Mouse (Mus musculus): ENCODE results near the gene Gkn3. TPM values are rescaled to one million over a fixed set of nuclear protein-coding genes. Genes with fewer than 3 reads are reported as not detected.

Gene Gkn3
- not detected for polyA plus RNA-seq (2014; fragmentation: Illumina TruSeq; extraction: RNeasy Lipid Tissue Mini Kit (QIAGEN cat#74804))

GRCm38 (mm10) chr6:87388877-87389276, at the start of gene Gkn3:
Gene Gkn3 (minus strand): TSS chr6:87388935.

GRCm38 (mm10) chr6:87428487-87429044, 39.8 kb upstream of the Gkn3 start, which contains the start of gene Bmp10:
Gene Bmp10 (plus strand): TSS chr6:87428994.

GRCm38 (mm10) chr6:87373057-87373456, 15.7 kb downstream of the Gkn3 start, which contains the start of gene Gkn2:
Gene Gkn2 (plus strand): TSS chr6:87373357.

GRCm38 (mm10) chr6:87350829-87351228, 37.9 kb downstream of the Gkn3 start, which contains the start of gene Gkn1:
Gene Gkn1 (minus strand): TSS chr6:87350942.

GRCm38 (mm10) chr6:87335091-87335934, 53.4 kb downstream of the Gkn3 start, which contains the start of gene Antxr1:
Gene Antxr1 (minus strand): TSS chr6:87335821.

Other genes starting within 250 kb of the Gkn3 start
- 143 TPM for gene Antxr1, start 53.1 kb downstream of the Gkn3 start, polyA plus RNA-seq (2014; fragmentation: Illumina TruSeq; extraction: RNeasy Lipid Tissue Mini Kit (QIAGEN cat#74804))
- not detected for gene Gkn1, start 38.0 kb downstream of the Gkn3 start, polyA plus RNA-seq (2014; fragmentation: Illumina TruSeq; extraction: RNeasy Lipid Tissue Mini Kit (QIAGEN cat#74804))
- gene Gkn2, start 15.6 kb downstream of the Gkn3 start, polyA plus RNA-seq (2014; fragmentation: Illumina TruSeq; extraction: RNeasy Lipid Tissue Mini Kit (QIAGEN cat#74804)), result not detected
- not detected for gene Bmp10, start 40.1 kb upstream of the Gkn3 start, polyA plus RNA-seq (2014; fragmentation: Illumina TruSeq; extraction: RNeasy Lipid Tissue Mini Kit (QIAGEN cat#74804))
- gene Arhgap25, start 144.3 kb upstream of the Gkn3 start, polyA plus RNA-seq (2014; fragmentation: Illumina TruSeq; extraction: RNeasy Lipid Tissue Mini Kit (QIAGEN cat#74804)), result 1.4 TPM
- 1.7 TPM for gene Prokr1, start 201.8 kb upstream of the Gkn3 start, polyA plus RNA-seq (2014; fragmentation: Illumina TruSeq; extraction: RNeasy Lipid Tissue Mini Kit (QIAGEN cat#74804))